Mouse (Mus musculus): ENCODE data around the gene Dab2ip. TPM values are rescaled to one million over a fixed set of nuclear protein-coding genes. Genes with fewer than 3 reads are reported as not detected.

The Dab2ip gene
- polyA plus RNA-seq, 1 experiment, result 28.5 TPM

- TF ChIP-seq CTCF (IDR thresholded peaks at IDR 0.05; ENCODE audit: control insufficient read depth, insufficient read depth, insufficient replicate concordance, low read depth, low read length) (no peak), POLR2A (IDR thresholded peaks at IDR 0.05; ENCODE audit: control insufficient read depth, low read depth, low read length) (no peak)
- no peaks in the 10 kb centered on the region for H3K27me3 ChIP-seq (ENCODE audit: control insufficient read depth, insufficient read depth, low read length)
- H3K27ac ChIP-seq (ENCODE audit: control insufficient read depth, insufficient read depth, low read depth, low read length), result no peak overlapping the region
- peaks cover 2% of the 10 kb centered on the region; the same call in 1 of the 2 replicates for H3K4me1 ChIP-seq (ENCODE audit: control insufficient read depth, insufficient read depth, low read length)
- H3K4me3 ChIP-seq (ENCODE audit: control insufficient read depth, low read depth, low read length), result no peak overlapping the region
- H3K36me3 ChIP-seq (ENCODE audit: control insufficient read depth, insufficient read depth, low read length), result no peaks in the 10 kb centered on the region
These were observed 131.8 kb downstream of the Dab2ip start for GRCm38 (mm10) chr2:35689881-35690280.

- Histone ChIP-seq H3K4me3 (ENCODE audit: control insufficient read depth, low read depth, low read length) (no peak overlapping the region), H3K4me1 (ENCODE audit: control insufficient read depth, insufficient read depth, low read length) (peaks cover 2% of the 10 kb centered on the region; the same call in 1 of the 2 replicates)
These were observed 133.4 kb downstream of the Dab2ip start for GRCm38 (mm10) chr2:35691257-35692049.

DNA sequence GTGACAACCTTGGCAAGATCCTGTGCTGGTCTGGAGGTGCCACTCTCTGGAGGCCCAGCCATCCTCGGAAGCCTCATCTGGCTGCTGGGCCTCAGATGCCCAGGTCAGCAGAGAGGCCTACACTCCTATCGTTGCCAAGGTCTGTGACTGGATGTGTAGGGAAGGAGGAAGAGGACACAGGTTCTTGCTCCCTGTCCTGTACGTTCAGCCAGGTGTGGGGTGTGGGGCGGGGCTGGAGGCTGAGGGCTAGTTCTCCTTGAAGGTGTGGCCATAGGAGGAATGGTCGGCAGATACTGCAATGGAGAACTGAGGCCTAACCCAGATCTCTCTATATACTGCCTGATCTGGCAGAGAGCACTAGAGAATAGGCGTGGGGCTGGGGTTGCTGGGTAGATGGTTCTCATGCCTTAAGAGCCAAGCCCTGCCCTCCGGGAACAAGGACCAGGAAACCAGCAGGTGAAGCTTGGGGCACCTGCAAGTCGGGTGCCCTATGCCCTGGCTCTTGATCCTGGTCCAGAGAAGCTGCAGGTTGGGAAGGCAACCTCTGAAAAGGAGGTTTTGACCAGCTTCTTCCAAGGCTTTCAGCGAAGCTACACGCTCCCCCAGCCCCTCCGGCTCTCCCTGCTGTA, 134.3 kb downstream of the Dab2ip start:
- no peak overlapping the region for H3K4me3 ChIP-seq (ENCODE audit: control insufficient read depth, low read depth, low read length)
- no peak for TF ChIP-seq POLR2A (IDR thresholded peaks at IDR 0.05; ENCODE audit: control insufficient read depth, low read depth, low read length)
- no peak for TF ChIP-seq CTCF (IDR thresholded peaks at IDR 0.05; ENCODE audit: control insufficient read depth, insufficient read depth, insufficient replicate concordance, low read depth, low read length)
- peaks cover 2% of the 10 kb centered on the region for H3K4me1 ChIP-seq (ENCODE audit: control insufficient read depth, insufficient read depth, low read length)
- H3K27ac ChIP-seq (ENCODE audit: control insufficient read depth, insufficient read depth, low read depth, low read length), result no peak overlapping the region
- H3K27me3 ChIP-seq (ENCODE audit: control insufficient read depth, insufficient read depth, low read length), result no peaks in the 10 kb centered on the region
- no peaks in the 10 kb centered on the region for H3K36me3 ChIP-seq (ENCODE audit: control insufficient read depth, insufficient read depth, low read length)

More at GRCm38 (mm10) chr2:35691257-35692049, 133.4 kb downstream of the Dab2ip start:
- H3K27ac ChIP-seq (ENCODE audit: control insufficient read depth, insufficient read depth, low read depth, low read length), result no peak overlapping the region
- TF ChIP-seq CTCF (IDR thresholded peaks at IDR 0.05; ENCODE audit: control insufficient read depth, insufficient read depth, insufficient replicate concordance, low read depth, low read length), result no peak
- no peak for TF ChIP-seq POLR2A (IDR thresholded peaks at IDR 0.05; ENCODE audit: control insufficient read depth, low read depth, low read length)
- H3K36me3 ChIP-seq (ENCODE audit: control insufficient read depth, insufficient read depth, low read length), result no peaks in the 10 kb centered on the region
- H3K27me3 ChIP-seq (ENCODE audit: control insufficient read depth, insufficient read depth, low read length), result no peaks in the 10 kb centered on the region

DNA sequence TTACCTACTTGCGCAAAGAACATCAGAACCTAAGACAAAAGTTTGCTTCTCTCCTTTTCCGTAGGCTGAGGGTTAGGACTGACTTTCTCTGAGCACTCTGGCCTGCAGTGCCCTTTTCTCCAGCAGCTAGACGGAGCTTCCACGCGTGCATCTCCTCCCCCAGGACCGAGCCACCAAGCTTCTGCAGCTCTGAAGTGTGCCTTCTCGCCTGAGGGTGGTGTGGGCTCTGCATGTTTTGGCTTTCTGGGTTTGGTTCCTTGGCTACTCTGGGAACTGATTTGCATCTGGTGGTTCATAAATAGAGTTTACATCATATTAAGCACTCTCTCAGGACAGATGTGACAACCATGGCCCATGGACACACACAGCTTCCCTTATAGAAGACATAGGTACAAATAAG, 135.0 kb downstream of the Dab2ip start:
- Histone ChIP-seq H3K27ac (ENCODE audit: control insufficient read depth, insufficient read depth, low read depth, low read length) (no peak overlapping the region), H3K4me1 (ENCODE audit: control insufficient read depth, insufficient read depth, low read length) (peaks cover 2% of the 10 kb centered on the region), H3K4me3 (ENCODE audit: control insufficient read depth, low read depth, low read length) (no peak overlapping the region), H3K27me3 (ENCODE audit: control insufficient read depth, insufficient read depth, low read length) (no peaks in the 10 kb centered on the region), H3K36me3 (ENCODE audit: control insufficient read depth, insufficient read depth, low read length) (no peaks in the 10 kb centered on the region)
- no peak for TF ChIP-seq POLR2A (IDR thresholded peaks at IDR 0.05; ENCODE audit: control insufficient read depth, low read depth, low read length)

GRCm38 (mm10) chr2:35694111-35694510, 136.0 kb downstream of the Dab2ip start:
- Histone ChIP-seq H3K36me3 (ENCODE audit: control insufficient read depth, insufficient read depth, low read length) (no peaks in the 10 kb centered on the region), H3K4me1 (ENCODE audit: control insufficient read depth, insufficient read depth, low read length) (peaks cover 2% of the 10 kb centered on the region), H3K4me3 (ENCODE audit: control insufficient read depth, low read depth, low read length) (no peak overlapping the region), H3K27me3 (ENCODE audit: control insufficient read depth, insufficient read depth, low read length) (no peaks in the 10 kb centered on the region), H3K27ac (ENCODE audit: control insufficient read depth, insufficient read depth, low read depth, low read length) (no peak overlapping the region)
- TF ChIP-seq POLR2A (IDR thresholded peaks at IDR 0.05; ENCODE audit: control insufficient read depth, low read depth, low read length), result no peak
- no peak for TF ChIP-seq CTCF (IDR thresholded peaks at IDR 0.05; ENCODE audit: control insufficient read depth, insufficient read depth, insufficient replicate concordance, low read depth, low read length)

- Histone ChIP-seq H3K27me3 (ENCODE audit: control insufficient read depth, insufficient read depth, low read length) (no peaks in the 10 kb centered on the region), H3K27ac (ENCODE audit: control insufficient read depth, insufficient read depth, low read depth, low read length) (no peak overlapping the region), H3K4me3 (ENCODE audit: control insufficient read depth, low read depth, low read length) (no peak overlapping the region), H3K4me1 (ENCODE audit: control insufficient read depth, insufficient read depth, low read length) (peaks cover 1% of the 10 kb centered on the region), H3K36me3 (ENCODE audit: control insufficient read depth, insufficient read depth, low read length) (no peaks in the 10 kb centered on the region)
- no peak for TF ChIP-seq CTCF (IDR thresholded peaks at IDR 0.05; ENCODE audit: control insufficient read depth, insufficient read depth, insufficient replicate concordance, low read depth, low read length)
- TF ChIP-seq POLR2A (IDR thresholded peaks at IDR 0.05; ENCODE audit: control insufficient read depth, low read depth, low read length), result no peak
These were observed 138.1 kb downstream of the Dab2ip start for GRCm38 (mm10) chr2:35696193-35696541.

- TF ChIP-seq CTCF (IDR thresholded peaks at IDR 0.05; ENCODE audit: control insufficient read depth, insufficient read depth, insufficient replicate concordance, low read depth, low read length) (no peak), POLR2A (IDR thresholded peaks at IDR 0.05; ENCODE audit: control insufficient read depth, low read depth, low read length) (no peak)
- Histone ChIP-seq H3K4me3 (ENCODE audit: control insufficient read depth, low read depth, low read length) (no peak overlapping the region), H3K36me3 (ENCODE audit: control insufficient read depth, insufficient read depth, low read length) (no peaks in the 10 kb centered on the region), H3K4me1 (ENCODE audit: control insufficient read depth, insufficient read depth, low read length) (no peaks in the 10 kb centered on the region; the same call in none of the 2 replicates), H3K27me3 (ENCODE audit: control insufficient read depth, insufficient read depth, low read length) (no peaks in the 10 kb centered on the region), H3K27ac (ENCODE audit: control insufficient read depth, insufficient read depth, low read depth, low read length) (no peak overlapping the region)
These were observed 138.7 kb downstream of the Dab2ip start for GRCm38 (mm10) chr2:35696542-35697391.

All from testis, adult 2 months (tissue).